Mouse (Mus musculus) cerebellum, adult 9-11 months (tissue): ENCODE results near the gene Elob.
A peak's percentile ranks its signal among the peaks of the same experiment; 100 is the strongest.

Experiments used
- DNase-seq: peaks from one replicate; pipeline ENCODE4 v3.0.0; 2022

Elob gene

DNA sequence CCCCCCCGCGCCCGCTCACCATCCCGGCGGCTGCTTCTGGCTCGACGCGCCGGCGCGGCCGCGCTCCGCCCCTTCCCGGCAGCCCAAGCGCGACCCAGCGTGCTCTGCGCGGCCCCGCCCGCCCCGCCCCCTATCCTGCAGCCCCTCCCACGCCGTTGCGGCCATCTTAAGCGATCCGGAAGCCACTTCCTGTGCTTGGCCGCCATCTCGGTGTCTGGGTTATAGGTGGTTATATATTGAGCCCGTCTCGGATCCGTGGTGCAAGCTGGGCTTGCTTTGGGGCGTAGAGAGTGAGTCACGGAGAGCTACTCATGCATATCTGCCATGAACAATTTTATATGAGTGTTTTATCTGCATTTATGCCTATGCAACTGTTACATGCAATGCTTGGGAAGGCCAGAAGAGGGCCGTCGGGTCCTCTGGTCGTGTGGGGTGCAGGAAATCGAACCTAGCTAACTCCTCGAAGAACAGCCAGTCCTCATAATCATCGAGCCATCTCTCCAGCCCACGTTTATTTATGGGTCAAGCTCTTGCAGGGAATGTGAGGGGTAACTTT lies at the start of gene Elob:
Gene Elob (minus strand): TSS at position 73 of the 556 bp plus-strand sequence.
- DNase-seq: peak; percentile 87

- no peak for DNase-seq
These were observed 48.2 kb upstream of the Elob start for GRCm38 (mm10) chr17:23877166-23877565.

- DNase-seq: peak; percentile 22
These were observed 47.8 kb upstream of the Elob start for GRCm38 (mm10) chr17:23876741-23877140.

- peak; percentile 34 for DNase-seq
These were observed 45.2 kb upstream of the Elob start for GRCm38 (mm10) chr17:23873884-23874856.

GRCm38 (mm10) chr17:23868513-23868912 lies 39.6 kb upstream of the Elob start:
- no peak for DNase-seq

DNA sequence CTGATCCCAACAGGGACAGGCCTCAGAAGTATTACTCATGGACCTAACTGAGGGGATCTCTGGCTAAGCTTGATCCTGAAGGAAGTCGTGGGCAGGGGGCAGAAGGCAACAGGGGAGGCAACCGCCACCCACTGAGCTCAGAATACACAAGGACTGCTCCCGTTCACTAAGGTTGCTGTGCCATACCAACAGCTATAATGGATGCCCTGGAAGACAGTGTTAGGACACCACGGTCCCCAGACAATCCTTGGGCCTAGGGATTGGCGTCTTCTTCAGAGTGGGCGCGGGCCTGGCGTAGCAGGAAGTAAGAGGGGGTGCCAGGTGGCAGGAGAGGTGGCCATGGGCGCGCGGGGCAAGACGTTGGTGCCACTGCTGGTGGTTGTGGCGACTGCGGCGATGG lies 38.8 kb upstream of the Elob start, which contains the start of gene Prss21:
Gene Prss21 (plus strand): TSS at position 301 of the 400 bp plus-strand sequence.
- DNase-seq: no peak

- no peak for DNase-seq
These were observed 34.0 kb upstream of the Elob start for GRCm38 (mm10) chr17:23862926-23863325.

- DNase-seq: no peak
These were observed 29.0 kb upstream of the Elob start for GRCm38 (mm10) chr17:23857913-23858312.

DNA sequence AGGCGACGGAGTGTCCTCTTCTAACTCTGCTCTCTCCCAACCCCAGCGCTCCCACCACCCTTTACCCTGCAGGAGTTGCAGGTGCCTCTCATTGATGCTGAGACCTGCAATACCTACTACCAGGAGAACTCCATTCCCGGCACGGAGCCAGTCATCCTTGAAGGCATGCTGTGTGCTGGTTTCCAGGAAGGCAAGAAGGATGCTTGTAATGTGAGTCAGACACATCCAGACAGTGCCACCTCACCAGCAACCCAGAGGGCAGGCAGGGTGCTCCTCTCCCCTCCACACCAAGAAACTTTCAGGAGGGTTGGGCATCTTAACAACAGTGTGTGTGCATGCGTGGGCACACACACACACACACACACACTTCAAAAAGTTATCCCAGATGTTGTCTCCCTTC lies 28.3 kb upstream of the Elob start:
- DNase-seq: no peak

- no peak for DNase-seq
These were observed 25.4 kb upstream of the Elob start for GRCm38 (mm10) chr17:23854229-23854765.

GRCm38 (mm10) chr17:23853292-23853691 lies 24.4 kb upstream of the Elob start:
- DNase-seq: peak; percentile 16

- DNase-seq: peak; percentile 43
These were observed 22.2 kb upstream of the Elob start for GRCm38 (mm10) chr17:23850853-23851749.

DNA sequence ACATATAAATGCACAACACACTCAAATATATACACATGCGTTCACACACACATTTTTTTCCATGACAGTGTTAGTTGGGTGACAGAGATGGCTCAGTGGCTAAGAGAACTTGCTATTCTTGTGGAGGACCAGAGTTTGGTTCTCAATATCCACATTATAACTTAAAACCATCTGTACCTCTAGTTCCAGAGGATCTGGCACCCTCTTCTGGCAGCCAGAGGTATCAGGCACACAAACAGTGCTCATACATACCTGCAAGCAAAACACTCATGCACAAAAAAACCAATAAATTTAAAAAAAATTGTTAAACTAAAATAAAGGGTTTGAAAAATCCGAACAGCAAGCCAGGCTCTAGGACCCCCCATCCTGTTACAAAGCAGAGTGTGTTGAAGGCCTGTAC lies 21.1 kb upstream of the Elob start:
- DNase-seq: no peak

DNA sequence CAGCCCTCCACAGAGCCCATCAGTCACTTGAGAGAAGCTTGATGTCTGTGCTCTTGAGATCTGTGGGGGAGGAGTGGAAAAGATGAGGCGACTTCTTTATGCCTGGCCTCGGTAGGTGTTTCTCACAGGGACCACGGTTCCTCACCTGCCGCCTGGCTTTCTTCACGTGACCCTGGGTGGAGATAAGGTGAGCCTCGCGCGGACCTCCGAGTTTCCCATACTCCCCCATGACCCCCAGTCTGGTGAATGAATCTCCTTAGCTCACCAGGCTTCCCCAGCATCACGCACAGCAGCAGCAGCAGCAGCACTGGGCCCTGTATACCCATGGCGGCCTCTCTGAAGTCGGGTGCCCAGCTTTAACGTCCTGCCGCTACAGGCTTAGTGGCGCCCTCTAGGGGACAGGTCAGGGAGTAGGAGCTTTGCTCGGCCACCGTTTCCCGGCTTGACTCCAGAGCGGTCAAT lies 14.9 kb upstream of the Elob start, which contains the start of the genes Prss32 and Prss41:
Gene Prss32 (plus strand): TSS at position 44 of the 462 bp plus-strand sequence.
Gene Prss41 (minus strand): TSS at position 361 of the 462 bp plus-strand sequence.
- DNase-seq: peak; percentile 67

GRCm38 (mm10) chr17:23843141-23843811 lies 14.3 kb upstream of the Elob start:
- peak; percentile 23 for DNase-seq

DNA sequence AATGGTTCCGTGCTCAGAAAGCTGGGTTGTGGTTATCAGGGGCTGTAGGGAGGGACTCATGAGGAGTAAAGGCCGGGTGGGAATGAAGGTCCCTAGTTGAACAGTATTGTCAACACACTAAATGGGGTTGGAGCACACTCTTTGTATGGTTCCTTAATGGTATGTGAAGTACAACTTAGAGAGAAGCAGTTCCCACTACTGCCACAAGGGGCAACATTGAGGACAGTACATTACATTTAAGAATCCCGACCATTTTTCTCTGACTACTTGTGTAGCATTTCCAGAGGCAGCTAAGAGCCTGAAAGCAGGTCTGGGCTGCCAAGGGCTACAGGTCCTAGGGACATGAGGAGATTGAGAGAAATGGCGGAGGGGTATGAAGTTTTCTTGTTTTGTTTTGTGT lies 12.2 kb upstream of the Elob start:
- DNase-seq: no peak

DNA sequence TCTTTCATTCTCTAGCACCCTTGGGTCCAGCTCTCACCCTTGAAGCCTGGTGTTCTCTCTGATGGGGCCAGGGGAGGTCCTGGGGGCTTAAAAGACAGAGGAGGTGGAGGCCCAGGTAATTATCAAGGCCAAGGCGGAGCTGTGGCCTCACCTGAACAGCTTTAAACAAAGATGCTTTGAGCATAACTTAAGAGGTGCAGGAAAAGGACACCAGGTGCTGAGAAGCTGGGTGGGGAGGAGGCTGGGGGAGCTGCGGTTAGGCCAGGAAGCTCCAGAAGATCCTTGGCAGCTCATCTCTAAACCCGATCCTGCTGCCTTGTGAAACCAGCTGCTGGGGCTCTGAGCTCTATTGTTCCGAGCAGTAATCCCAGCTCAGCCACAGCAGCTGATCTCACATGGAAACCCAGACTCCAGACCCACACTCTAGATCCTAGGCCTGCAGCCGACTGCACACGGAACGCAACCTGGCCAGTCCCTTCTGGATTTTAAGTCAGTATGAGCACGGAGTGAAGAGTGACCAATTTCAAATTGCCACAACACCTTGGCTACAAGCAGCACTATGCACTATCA lies 7.2 kb upstream of the Elob start, which contains the start of gene Prss33:
Gene Prss33 (minus strand): TSS at position 51 of the 570 bp plus-strand sequence.
- DNase-seq: no peak

DNA sequence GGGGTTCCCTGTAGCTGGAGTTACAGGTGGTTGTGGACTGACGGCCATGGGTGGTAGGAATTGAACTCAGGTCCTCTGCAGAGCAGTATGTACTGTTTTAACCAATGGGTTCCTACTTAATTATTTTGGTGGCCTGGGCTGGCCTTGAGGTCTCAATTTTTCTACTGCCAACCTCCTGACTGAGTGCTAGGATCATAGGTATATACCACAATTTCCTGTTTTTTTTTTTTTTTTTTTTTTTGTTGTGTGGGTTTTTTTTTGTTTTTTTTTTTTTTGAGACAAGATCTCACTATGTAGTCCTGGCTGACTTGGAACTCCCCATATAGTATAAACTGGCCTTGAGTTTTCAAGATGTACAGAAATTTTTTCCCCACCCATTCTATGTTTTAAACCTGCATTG lies 2.3 kb upstream of the Elob start:
- no peak for DNase-seq

GRCm38 (mm10) chr17:23828271-23829001 lies 500 bp downstream of the Elob start:
- peak; percentile 80 for DNase-seq

DNA sequence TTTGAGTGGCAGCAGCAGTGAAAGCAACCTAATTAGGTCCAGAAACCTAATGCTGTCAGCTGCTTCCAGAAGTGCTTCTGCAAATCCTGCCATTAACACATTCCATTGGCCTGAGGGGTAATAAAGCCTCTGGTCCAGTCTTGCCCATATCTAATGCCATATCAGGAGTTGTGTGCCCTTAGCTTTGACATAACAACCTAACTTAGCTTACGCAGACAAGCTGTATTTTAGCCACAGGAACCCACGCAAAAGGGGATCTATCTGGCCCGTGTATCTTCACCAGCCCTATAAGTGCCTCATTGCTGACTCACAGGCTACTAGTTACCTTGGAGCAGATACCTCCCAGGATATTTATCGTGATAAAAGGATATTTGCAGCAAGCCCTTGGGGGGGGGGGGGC lies 3.3 kb downstream of the Elob start:
- DNase-seq: no peak

DNA sequence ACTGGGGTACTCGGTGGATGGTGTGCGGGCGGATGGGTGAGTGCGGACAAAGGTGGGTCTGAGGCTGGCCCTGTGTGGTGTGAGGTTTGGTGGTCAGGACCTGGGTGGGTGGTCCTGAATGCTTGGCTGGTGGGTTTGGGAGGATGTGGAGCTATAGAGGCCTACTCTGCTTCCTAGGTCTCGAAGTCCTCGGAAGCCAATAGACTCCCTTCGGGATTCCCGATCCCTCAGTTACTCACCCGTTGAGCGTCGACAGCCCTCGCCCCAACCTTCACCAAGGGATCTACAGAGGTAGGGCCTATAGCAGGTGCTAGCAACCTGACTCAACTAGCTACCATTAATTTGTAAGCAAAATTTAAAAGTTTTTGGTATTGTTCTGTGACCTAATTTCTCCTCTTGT lies 5.3 kb downstream of the Elob start:
- DNase-seq: no peak
